ENCODE assay signal across 15 mouse cellular contexts in genomic region chr6:52478624-52479023, GRCm38 (mm10).
A peak's percentile ranks its signal among the peaks of the same experiment; 100 is the strongest.
DNase-seq lines count a peak whose midpoint lies in the region; ATAC-seq lines count a peak whose summit lies in the region.
"Had no signal": no experiment of that assay in that cellular context is flagged by ENCODE, and none has a peak within 500 bp of the region (broad histone marks: within the 10 kb centered on the region; RNA-seq: fewer than 3 reads in every experiment).

No protein-coding gene starts in this region.

- 89% methylated on average over 2 of the region's 2 CpGs for WGBS in kidney, embryonic 15.5 days
- WGBS in macrophage (ENCODE audit: missing documents), result 94% methylated on average over 2 of the region's 2 CpGs
- WGBS in forebrain, embryonic 13.5 days, result 81% methylated on average over 2 of the region's 2 CpGs

- no peaks in the 10 kb centered on the region for H3K27me3 ChIP-seq in kidney, embryonic 15.5 days
- H3K27me3 ChIP-seq in forebrain, embryonic 13.5 days, result peaks cover 20% of the 10 kb centered on the region; the same call in 1 of the 2 replicates
- H3K27me3 ChIP-seq: heart, embryonic 15.5 days; liver, embryonic 12.5 days; midbrain, embryonic 13.5 days had no signal

- H3K27ac ChIP-seq in kidney, embryonic 15.5 days, result peak overlapping the region; percentile 64
- H3K27ac ChIP-seq in macrophage, result peak overlapping the region; percentile 82
- H3K27ac ChIP-seq in forebrain, embryonic 13.5 days, result no peak overlapping the region
- H3K27ac ChIP-seq: heart, embryonic 15.5 days; liver, embryonic 12.5 days; midbrain, embryonic 13.5 days had no signal

- H3K9ac ChIP-seq in kidney, embryonic 15.5 days, result no peak overlapping the region
- no peak overlapping the region for H3K9ac ChIP-seq in forebrain, embryonic 13.5 days
- H3K9ac ChIP-seq: heart, embryonic 15.5 days; liver, embryonic 12.5 days; midbrain, embryonic 13.5 days had no signal

- peaks cover 25% of the 10 kb centered on the region for H3K4me1 ChIP-seq in kidney, embryonic 15.5 days
- peaks cover 7% of the 10 kb centered on the region; the same call in 1 of the 2 replicates for H3K4me1 ChIP-seq in forebrain, embryonic 13.5 days
- H3K4me1 ChIP-seq: liver, embryonic 12.5 days had no signal

- no peaks in the 10 kb centered on the region for H3K36me3 ChIP-seq in kidney, embryonic 15.5 days
- H3K36me3 ChIP-seq in macrophage (ENCODE audit: inconsistent target), result no peaks in the 10 kb centered on the region
- no peaks in the 10 kb centered on the region for H3K36me3 ChIP-seq in forebrain, embryonic 13.5 days (ENCODE audit: poor library complexity, severe bottlenecking)
- H3K36me3 ChIP-seq: heart, embryonic 15.5 days; liver, embryonic 12.5 days; midbrain, embryonic 13.5 days had no signal

- H3K4me2 ChIP-seq in kidney, embryonic 15.5 days, result peak overlapping the region; percentile 29
- H3K4me2 ChIP-seq in forebrain, embryonic 13.5 days, result no peak overlapping the region
- H3K4me2 ChIP-seq: heart, embryonic 15.5 days; liver, embryonic 12.5 days; midbrain, embryonic 13.5 days had no signal

- no peaks in the 10 kb centered on the region for H3K79me2 ChIP-seq in macrophage (ENCODE audit: inconsistent target)

- no peaks in the 10 kb centered on the region for H3K9me3 ChIP-seq in kidney, embryonic 15.5 days (replicated peaks)
- H3K9me3 ChIP-seq in forebrain, embryonic 13.5 days (replicated peaks), result no peaks in the 10 kb centered on the region
- H3K9me3 ChIP-seq: heart, embryonic 15.5 days; liver, embryonic 12.5 days; midbrain, embryonic 13.5 days had no signal

- no peak overlapping the region for H3K4me3 ChIP-seq in kidney, embryonic 15.5 days (replicated peaks)
- no peak overlapping the region for H3K4me3 ChIP-seq in macrophage (ENCODE audit: inconsistent target)
- H3K4me3 ChIP-seq in forebrain, embryonic 13.5 days, result no peak overlapping the region
- H3K4me3 ChIP-seq: heart, embryonic 15.5 days; liver, embryonic 12.5 days; midbrain, embryonic 13.5 days; myocyte had no signal

- no peak for DNase-seq in kidney, adult 9 months
- DNase-seq in right cerebral cortex, adult 18-20 months, result peak; percentile 11
- DNase-seq in right cerebral cortex, postnatal 36 days (ENCODE audit: low spot score in 2 of 2), result no peak
- no peak for DNase-seq in adrenal gland, adult 8-10 months
- DNase-seq: cerebellum, postnatal 10 days; layer of hippocampus, postnatal 36 days; retina, postnatal 1 day; thymus, postnatal 14 days had no signal

- no peak for ATAC-seq in kidney, embryonic 15.5 days (replicated peaks; ENCODE audit: low FRiP score)
- no peak for ATAC-seq in forebrain, embryonic 13.5 days
- ATAC-seq: liver, embryonic 12.5 days; midbrain, embryonic 13.5 days had no signal
